Mouse (Mus musculus) forebrain, embryonic 11.5 days (tissue): ENCODE measurements at regions not wholly inside any gene's neighbourhood (a gene's known extent, or its start where the extent isn't known, plus 50 kb on each side); places are given as distances from the start of the nearest gene placed in this dataset.

Experiments
- ATAC-seq: fragments of 200-750 bp; cut with Nextera tagmentation; replicated peaks from 2 replicates; pipeline ENCODE4 v1.8.0; 2017; ENCODE audit warnings: moderate TSS enrichment; ENCODE audit not compliant: low FRiP score
- DNase-seq: peaks from one replicate; pipeline ENCODE4 v3.0.0-alpha.2; 2017; ENCODE audit warnings: low spot score
- H3K27ac ChIP-seq: fragments of 300-500 bp; sonication (generic); 2 replicates; pipeline ENCODE4 v1.5.1; 2014; ENCODE audit warnings: low read depth, low read length
- H3K27me3 ChIP-seq: fragments of 300-500 bp; sonication (generic); 2 replicates; pipeline ENCODE4 v1.6.1; 2014; ENCODE audit warnings: mild to moderate bottlenecking, low read length, mixed read lengths; ENCODE audit not compliant: control insufficient read depth, insufficient read depth
- H3K36me3 ChIP-seq: fragments of 300-500 bp; sonication (generic); 2 replicates; pipeline ENCODE4 v1.6.1; 2014; ENCODE audit warnings: mild to moderate bottlenecking, low read length, moderate library complexity, mixed read lengths; ENCODE audit not compliant: control insufficient read depth, insufficient read depth
- H3K4me1 ChIP-seq: fragments of 300-500 bp; sonication (generic); replicated peaks from 2 replicates; pipeline ENCODE4 v1.6.1; 2014; ENCODE audit warnings: low read length, mixed read lengths; ENCODE audit not compliant: control insufficient read depth, insufficient read depth
- H3K4me2 ChIP-seq: fragments of 300-500 bp; sonication (generic); 2 replicates; pipeline ENCODE4 v1.6.1; 2014; ENCODE audit warnings: low read depth, mild to moderate bottlenecking, low read length, moderate library complexity, mixed read lengths; ENCODE audit not compliant: severe bottlenecking
- H3K4me3 ChIP-seq: fragments of 300-500 bp; sonication (generic); 2 replicates; pipeline ENCODE4 v1.5.1; 2014; ENCODE audit warnings: low read depth, low read length
- H3K9ac ChIP-seq: fragments of 300-500 bp; sonication (generic); 2 replicates; pipeline ENCODE4 v1.6.1; 2014; ENCODE audit warnings: low read length
- H3K9me3 ChIP-seq: fragments of 300-500 bp; sonication (generic); 2 replicates; pipeline ENCODE4 v1.6.1; 2016; ENCODE audit warnings: low read length, mixed read lengths; ENCODE audit not compliant: control insufficient read depth
- WGBS: fragments of 180-500 bp; shearing (Covaris S2); extraction: QIAGEN DNeasy Blood & Tissue Kit; methylation state at CpG from one replicate; pipeline ENCODE4 v1.1.7; 2014; 5-methylcytosine and 5-hydroxymethylcytosine counted together

DNA sequence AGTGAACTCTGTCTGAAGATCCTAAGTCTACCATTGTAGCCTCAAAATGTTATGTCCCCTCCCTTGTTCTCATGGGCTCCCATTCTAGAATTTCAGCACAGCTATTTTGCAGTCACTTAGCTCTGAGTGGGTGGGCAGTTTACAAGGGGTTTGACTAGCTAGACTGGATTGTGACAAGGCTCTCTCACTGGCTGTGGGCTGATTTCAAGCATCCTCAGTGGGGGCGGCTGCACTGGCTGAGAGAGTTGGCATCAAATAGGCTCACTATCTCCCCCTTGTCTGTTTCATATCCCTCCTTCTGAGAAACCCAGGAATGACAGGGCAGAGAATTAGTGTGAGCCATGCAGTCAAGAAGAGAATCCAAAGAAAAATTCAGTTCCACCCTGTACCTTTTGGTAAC is 88.4 kb upstream of the Sv2c start:
- Histone ChIP-seq H3K27ac (no peak overlapping the region), H3K4me3 (no peak overlapping the region), H3K4me2 (no peak overlapping the region), H3K9me3 (no peaks in the 10 kb centered on the region), H3K9ac (no peak overlapping the region), H3K36me3 (no peaks in the 10 kb centered on the region), H3K27me3 (no peaks in the 10 kb centered on the region), H3K4me1 (no peaks in the 10 kb centered on the region)
- ATAC-seq, result no peak
- no peak for DNase-seq
- WGBS, result 96% methylated on average over 1 of the region's 1 CpGs

DNA sequence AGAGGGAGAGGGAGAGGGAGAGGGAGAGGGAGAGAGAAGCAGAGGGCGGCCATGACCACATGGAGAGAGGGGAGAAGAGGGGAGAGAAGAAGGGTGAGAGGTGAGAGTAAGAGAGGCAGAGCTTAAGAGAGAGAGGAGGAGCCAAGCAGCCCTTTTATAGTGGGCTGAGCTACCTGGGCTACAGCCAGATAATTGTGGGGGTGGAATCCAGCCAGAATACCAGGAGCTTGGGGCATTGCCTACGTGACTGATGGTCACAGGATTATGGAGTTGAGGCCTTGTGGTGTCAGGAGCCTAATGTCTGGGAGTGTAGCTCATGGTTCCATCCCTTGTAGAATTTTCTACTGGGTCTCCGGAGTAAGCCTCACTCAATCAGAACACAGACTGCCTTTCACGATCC is 83.1 kb upstream of the Sv2c start:
- Histone ChIP-seq H3K9ac (no peak overlapping the region), H3K27me3 (no peaks in the 10 kb centered on the region), H3K4me3 (no peak overlapping the region), H3K27ac (no peak overlapping the region), H3K9me3 (no peaks in the 10 kb centered on the region), H3K36me3 (no peaks in the 10 kb centered on the region), H3K4me2 (no peak overlapping the region), H3K4me1 (no peaks in the 10 kb centered on the region)
- 85% methylated on average over 4 of the region's 4 CpGs for WGBS
- ATAC-seq, result no peak
- no peak for DNase-seq

DNA sequence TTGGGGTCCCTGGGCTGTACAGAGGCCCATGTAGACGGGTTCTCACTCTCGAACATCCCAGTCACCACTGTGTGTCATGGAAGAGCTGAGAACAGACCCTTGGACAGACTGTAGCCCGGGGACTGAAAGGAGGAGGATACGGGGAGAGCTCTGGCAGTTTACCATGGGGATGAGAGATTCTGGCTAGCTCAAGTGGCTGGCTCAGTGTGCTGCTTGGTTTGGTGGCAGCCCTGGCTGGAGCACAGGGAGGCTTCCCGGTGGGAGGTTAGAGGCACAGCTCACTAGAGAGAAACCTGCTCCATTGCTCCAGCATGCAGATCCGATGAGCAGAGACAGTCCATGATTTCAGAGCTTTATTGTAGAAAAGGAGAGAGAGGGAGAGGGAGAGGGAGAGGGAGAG is 82.7 kb upstream of the Sv2c start:
- Histone ChIP-seq H3K4me1 (no peaks in the 10 kb centered on the region), H3K27me3 (no peaks in the 10 kb centered on the region), H3K9ac (no peak overlapping the region), H3K9me3 (no peaks in the 10 kb centered on the region), H3K36me3 (no peaks in the 10 kb centered on the region), H3K27ac (no peak overlapping the region), H3K4me2 (no peak overlapping the region), H3K4me3 (no peak overlapping the region)
- DNase-seq (no peak), ATAC-seq (no peak)
- WGBS, result 71% methylated on average over 6 of the region's 6 CpGs

DNA sequence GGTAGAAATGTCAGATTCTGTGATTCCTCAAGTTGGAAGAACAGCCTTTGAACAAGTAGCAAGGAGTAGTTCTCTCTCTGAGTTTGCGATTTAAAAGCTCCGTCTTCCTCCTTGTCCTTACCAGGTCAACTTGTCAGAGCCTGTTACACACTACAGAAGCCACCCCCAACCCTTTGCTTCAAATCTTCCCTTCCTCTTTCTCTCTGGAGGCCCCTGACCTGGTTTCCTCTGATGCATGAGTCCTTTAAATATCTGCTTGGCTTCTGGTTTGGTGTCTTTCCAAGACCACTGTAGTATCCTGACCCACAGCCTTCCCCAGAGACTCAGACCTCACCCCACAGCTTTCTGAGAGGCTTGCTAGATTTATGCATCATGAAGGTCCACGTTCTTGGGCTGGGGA is 73.7 kb upstream of the Sv2c start:
- no peaks in the 10 kb centered on the region for H3K27me3 ChIP-seq
- H3K36me3 ChIP-seq, result no peaks in the 10 kb centered on the region
- no peak for DNase-seq
- no peaks in the 10 kb centered on the region for H3K9me3 ChIP-seq
- 85% methylated on average over 3 of the region's 3 CpGs for WGBS
- ATAC-seq, result no peak
- no peak overlapping the region for H3K4me3 ChIP-seq
- no peak overlapping the region for H3K9ac ChIP-seq
- no peaks in the 10 kb centered on the region for H3K4me1 ChIP-seq
- no peak overlapping the region for H3K27ac ChIP-seq
- no peak overlapping the region for H3K4me2 ChIP-seq

DNA sequence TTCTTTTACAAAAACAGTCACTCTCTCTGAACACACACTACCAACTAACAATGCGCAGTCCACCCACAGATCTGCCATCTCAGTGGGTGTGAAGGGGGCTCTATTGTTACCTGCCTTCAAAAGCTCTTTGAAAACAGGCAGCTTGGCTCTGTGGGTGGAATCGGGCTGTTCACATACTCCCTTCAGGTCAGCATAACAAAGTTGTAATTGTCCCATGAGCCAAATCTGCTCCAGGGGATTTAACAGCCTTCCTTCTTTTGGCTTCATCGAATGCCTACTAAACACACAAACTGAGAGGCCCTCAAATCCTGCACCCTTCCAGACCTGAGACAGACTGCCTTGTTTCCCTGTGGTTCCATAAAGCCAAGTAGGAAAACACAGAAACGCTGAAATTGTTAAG is 56.2 kb upstream of the Sv2c start:
- Histone ChIP-seq H3K27ac (no peak overlapping the region), H3K4me2 (0 out of 2 replicates have a peak overlapping the region, but pooled peaks have one; percentile 21), H3K4me3 (no peak overlapping the region), H3K9ac (no peak overlapping the region), H3K36me3 (no peaks in the 10 kb centered on the region), H3K4me1 (no peaks in the 10 kb centered on the region; the same call in 1 of the 2 replicates), H3K9me3 (no peaks in the 10 kb centered on the region; the same call in 1 of the 2 replicates), H3K27me3 (no peaks in the 10 kb centered on the region)
- WGBS, result 7% methylated on average over 4 of the region's 4 CpGs
- ATAC-seq (0 out of 2 replicates have a peak, but pooled peaks have one; percentile 33), DNase-seq (no peak)
